Mouse (Mus musculus) hindbrain, embryonic 16.5 days (tissue): ENCODE measurements at regions not wholly inside any gene's neighbourhood (a gene's known extent, or its start where the extent isn't known, plus 50 kb on each side); places are given as distances from the start of the nearest gene placed in this dataset.
A peak's percentile ranks its signal among the peaks of the same experiment; 100 is the strongest.

Experiments used
- ATAC-seq: fragments of 200-750 bp; cut with Nextera tagmentation; 2 replicates; pipeline ENCODE4 v1.8.0; 2017; ENCODE audit warnings: moderate TSS enrichment, moderate library complexity
- H3K27ac ChIP-seq: fragments of 300-500 bp; sonication (generic); 2 replicates; pipeline ENCODE4 v1.5.1; 2014; ENCODE audit warnings: low read depth, mild to moderate bottlenecking, control low read depth, low read length, moderate library complexity
- H3K27me3 ChIP-seq: fragments of 300-500 bp; sonication (generic); replicated peaks from 2 replicates; pipeline ENCODE4 v1.6.1; 2014; ENCODE audit warnings: low read length; ENCODE audit not compliant: control insufficient read depth, insufficient read depth
- H3K36me3 ChIP-seq: fragments of 300-500 bp; sonication (generic); 2 replicates; pipeline ENCODE4 v1.6.1; 2014; ENCODE audit warnings: mild to moderate bottlenecking, low read length, moderate library complexity, mixed read lengths; ENCODE audit not compliant: control insufficient read depth, insufficient read depth
- H3K4me1 ChIP-seq: fragments of 300-500 bp; sonication (generic); 2 replicates; pipeline ENCODE4 v1.6.1; 2014; ENCODE audit warnings: low read depth, low read length; ENCODE audit not compliant: control insufficient read depth, insufficient read depth
- H3K4me2 ChIP-seq: fragments of 300-500 bp; sonication (generic); 2 replicates; pipeline ENCODE4 v1.6.1; 2014; ENCODE audit warnings: mild to moderate bottlenecking, low read length, control low read depth, moderate library complexity
- H3K4me3 ChIP-seq: fragments of 300-500 bp; sonication (generic); 2 replicates; pipeline ENCODE4 v1.5.1; 2014; ENCODE audit warnings: mild to moderate bottlenecking, low read length, control low read depth, moderate library complexity
- H3K9ac ChIP-seq: fragments of 300-500 bp; sonication (generic); 2 replicates; pipeline ENCODE4 v1.6.1; 2014; ENCODE audit warnings: low read depth, mild to moderate bottlenecking, control low read depth, low read length, moderate library complexity
- H3K9me3 ChIP-seq: fragments of 300-500 bp; sonication (generic); 2 replicates; pipeline ENCODE4 v1.6.1; 2014; ENCODE audit warnings: mild to moderate bottlenecking, low read length, moderate library complexity; ENCODE audit not compliant: control insufficient read depth
- WGBS: fragments of 180-500 bp; shearing (Covaris S2); extraction: QIAGEN DNeasy Blood & Tissue Kit; methylation state at CpG from one replicate; pipeline ENCODE4 v1.1.7; 2014; 5-methylcytosine and 5-hydroxymethylcytosine counted together

GRCm38 (mm10) chr11:38938124-38938883, 1702.5 kb upstream of the Tenm2 start:
- no peak overlapping the region for H3K9ac ChIP-seq
- H3K27ac ChIP-seq, result no peak overlapping the region
- no peak for ATAC-seq
- peak overlapping the region; percentile 29 for H3K4me2 ChIP-seq
- 34% methylated on average over 9 of the region's 9 CpGs for WGBS
- H3K4me3 ChIP-seq, result no peak overlapping the region
- H3K9me3 ChIP-seq, result no peaks in the 10 kb centered on the region
- H3K4me1 ChIP-seq, result no peaks in the 10 kb centered on the region
- no peaks in the 10 kb centered on the region for H3K36me3 ChIP-seq
- H3K27me3 ChIP-seq, result no peaks in the 10 kb centered on the region
